Mouse (Mus musculus) intestine, embryonic 14.5 days (tissue): ENCODE data around the gene Kif1bp. TPM values are rescaled to one million over a fixed set of nuclear protein-coding genes. Genes with fewer than 3 reads are reported as not detected.
"Not testable (repeated sequence)": the region's sequence is repeated elsewhere in the genome, so short reads cannot be mapped to it uniquely, and the experiment has no call there.

Experiments
- ATAC-seq: fragments of 200-750 bp; cut with Nextera tagmentation; replicated peaks from 2 replicates; pipeline ENCODE4 v1.8.0; 2017; ENCODE audit warnings: low read depth, moderate number of reproducible peaks, moderate TSS enrichment, moderate library complexity; ENCODE audit not compliant: low FRiP score, low TSS enrichment
- DNase-seq: peaks from one replicate; pipeline ENCODE4 v3.0.0-alpha.2; 2018; ENCODE audit warnings: low spot score
- H3K27ac ChIP-seq: fragments of 300-500 bp; sonication (generic); 2 replicates; pipeline ENCODE4 v1.5.1; 2014; ENCODE audit warnings: low read depth, mild to moderate bottlenecking, control low read depth
- H3K27me3 ChIP-seq: fragments of 300-500 bp; sonication (generic); replicated peaks from 2 replicates; pipeline ENCODE4 v1.6.1; 2014; ENCODE audit warnings: low read length, control low read depth; ENCODE audit not compliant: control insufficient read depth, insufficient read depth
- H3K36me3 ChIP-seq: fragments of 300-500 bp; sonication (generic); 2 replicates; pipeline ENCODE4 v1.6.1; 2014; ENCODE audit warnings: low read length, control low read depth; ENCODE audit not compliant: control insufficient read depth, insufficient read depth
- H3K4me1 ChIP-seq: fragments of 300-500 bp; sonication (generic); replicated peaks from 2 replicates; pipeline ENCODE4 v1.6.1; 2014; ENCODE audit warnings: low read length, control low read depth, mixed read lengths; ENCODE audit not compliant: control insufficient read depth, insufficient read depth
- H3K4me2 ChIP-seq: fragments of 300-500 bp; sonication (generic); 2 replicates; pipeline ENCODE4 v1.6.1; 2014; ENCODE audit warnings: low read length
- H3K4me3 ChIP-seq: fragments of 300-500 bp; sonication (generic); 2 replicates; pipeline ENCODE4 v1.5.1; 2014; ENCODE audit warnings: low read depth, low read length, control low read depth, mixed read lengths
- H3K9ac ChIP-seq: fragments of 300-500 bp; sonication (generic); 2 replicates; pipeline ENCODE4 v1.6.1; 2014; ENCODE audit warnings: mild to moderate bottlenecking, low read length
- H3K9me3 ChIP-seq: fragments of 300-500 bp; sonication (generic); 2 replicates; pipeline ENCODE4 v1.6.1; 2016; ENCODE audit warnings: low read length, control low read depth; ENCODE audit not compliant: control insufficient read depth
- WGBS: fragments of 180-500 bp; shearing (Covaris S2); extraction: QIAGEN DNeasy Blood & Tissue Kit; methylation state at CpG from one replicate; pipeline ENCODE4 v1.1.7; 2014; 5-methylcytosine and 5-hydroxymethylcytosine counted together
- polyA plus RNA-seq: library from polyadenylated mRNA; unstranded; fragments of >200 nt; fragmentation: Nextera tagmentation; extraction: Ambion mirVana; gene quantifications from 2 replicates; pipeline ENCODE4 v1.2.1, GENCODE M21; 2014

The Kif1bp gene
- polyA plus RNA-seq, 1 experiment from 2014 or later = 37.2 TPM

DNA sequence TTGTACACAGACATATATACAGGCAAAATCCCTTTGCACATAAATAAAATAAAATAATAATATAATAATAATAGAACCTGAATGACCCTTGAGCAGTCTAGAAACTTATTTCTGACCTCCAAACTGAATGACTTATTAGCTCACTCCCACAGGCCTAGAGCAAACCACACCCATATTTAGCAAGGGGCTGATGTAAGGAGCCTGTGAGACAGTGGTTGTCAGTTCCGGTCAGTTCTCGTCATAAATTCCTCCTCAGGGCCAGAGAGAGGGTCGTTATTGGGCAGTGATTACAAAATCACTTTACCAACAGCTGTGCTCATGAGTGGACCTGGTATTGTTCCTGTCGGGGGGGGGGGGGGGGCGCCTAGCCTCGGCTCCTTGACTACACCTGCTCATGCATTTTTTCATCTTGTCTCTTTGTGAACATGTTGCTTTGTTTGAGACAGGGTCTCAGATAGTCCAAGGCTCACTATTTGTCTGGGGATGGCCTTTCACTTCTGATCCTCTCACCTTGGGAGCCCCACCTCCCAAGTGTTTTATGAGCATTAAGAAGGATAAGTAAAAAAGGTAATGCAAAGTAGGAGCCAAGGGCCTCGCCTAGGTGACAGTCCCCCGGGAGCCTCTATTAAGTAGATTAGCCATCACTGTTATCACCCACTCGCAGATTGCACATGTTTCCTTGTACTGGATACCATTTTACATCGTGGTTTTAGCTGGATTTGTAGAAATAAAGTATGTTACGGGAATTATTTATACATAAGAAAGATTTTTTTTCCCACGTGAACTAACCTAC, 74.2 kb downstream of the Kif1bp start:
- no peak overlapping the region for H3K27ac ChIP-seq
- H3K4me1 ChIP-seq = peaks cover 7% of the 10 kb centered on the region; the same call in 1 of the 2 replicates
- ATAC-seq (no peak), DNase-seq (no peak)
- no peak overlapping the region for H3K9ac ChIP-seq
- H3K9me3 ChIP-seq = no peaks in the 10 kb centered on the region
- H3K27me3 ChIP-seq = peaks cover 4% of the 10 kb centered on the region; the same call in 1 of the 2 replicates
- H3K36me3 ChIP-seq = no peaks in the 10 kb centered on the region
- H3K4me2 ChIP-seq = no peak overlapping the region
- no peak overlapping the region for H3K4me3 ChIP-seq
- WGBS = 55% methylated on average over 12 of the region's 12 CpGs

DNA sequence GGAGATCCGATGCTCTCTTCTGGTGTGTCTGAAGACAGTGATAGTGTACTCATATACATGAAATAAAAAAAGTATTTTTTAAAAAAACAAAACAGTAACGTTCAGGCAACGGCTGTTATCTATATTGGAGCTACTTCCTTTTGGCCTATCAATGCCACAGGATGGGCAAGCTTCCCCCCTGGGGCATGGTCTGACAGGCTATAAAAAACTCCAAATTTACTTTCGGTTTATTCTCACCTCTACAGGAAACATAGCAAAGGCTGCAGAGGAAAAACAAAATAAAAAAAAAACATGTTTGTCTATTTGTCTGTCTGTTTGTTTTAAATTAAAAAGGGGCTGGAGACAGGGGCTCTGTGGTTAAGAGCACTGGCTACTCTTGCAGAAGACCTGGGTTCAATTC, 74.9 kb downstream of the Kif1bp start:
- 69% methylated on average over 4 of the region's 4 CpGs for WGBS
- Histone ChIP-seq H3K27ac (no peak overlapping the region), H3K27me3 (peaks cover 2% of the 10 kb centered on the region; the same call in 1 of the 2 replicates), H3K4me2 (no peak overlapping the region), H3K36me3 (no peaks in the 10 kb centered on the region), H3K4me3 (no peak overlapping the region), H3K4me1 (peaks cover 5% of the 10 kb centered on the region; the same call in 1 of the 2 replicates), H3K9me3 (no peaks in the 10 kb centered on the region), H3K9ac (no peak overlapping the region)
- DNase-seq (no peak), ATAC-seq (no peak)

DNA sequence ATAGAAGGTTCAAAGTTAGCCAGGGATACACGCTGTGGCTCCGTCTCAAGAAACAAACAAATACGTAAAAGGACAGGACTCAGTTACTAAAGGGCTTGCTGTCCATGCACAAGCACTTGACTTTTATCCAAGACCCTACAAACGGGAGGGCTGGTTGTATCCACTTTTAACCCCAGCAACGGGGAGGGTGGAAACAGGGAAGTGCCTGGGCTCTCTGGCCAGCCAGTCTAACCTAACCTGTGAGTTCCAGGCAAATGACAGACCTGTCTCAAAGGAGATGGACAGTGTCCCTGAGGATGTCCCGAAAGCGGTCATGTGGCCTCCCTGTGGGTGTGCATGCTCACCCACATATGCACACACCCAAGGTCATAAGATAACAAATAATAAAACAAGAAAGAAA, 76.3 kb downstream of the Kif1bp start:
- Histone ChIP-seq H3K4me1 (no peaks in the 10 kb centered on the region), H3K4me2 (no peak overlapping the region), H3K9ac (no peak overlapping the region), H3K27me3 (no peaks in the 10 kb centered on the region), H3K36me3 (no peaks in the 10 kb centered on the region), H3K4me3 (no peak overlapping the region), H3K9me3 (no peaks in the 10 kb centered on the region), H3K27ac (no peak overlapping the region)
- no peak for DNase-seq
- WGBS = 78% methylated on average over 7 of the region's 7 CpGs
- ATAC-seq = no peak

DNA sequence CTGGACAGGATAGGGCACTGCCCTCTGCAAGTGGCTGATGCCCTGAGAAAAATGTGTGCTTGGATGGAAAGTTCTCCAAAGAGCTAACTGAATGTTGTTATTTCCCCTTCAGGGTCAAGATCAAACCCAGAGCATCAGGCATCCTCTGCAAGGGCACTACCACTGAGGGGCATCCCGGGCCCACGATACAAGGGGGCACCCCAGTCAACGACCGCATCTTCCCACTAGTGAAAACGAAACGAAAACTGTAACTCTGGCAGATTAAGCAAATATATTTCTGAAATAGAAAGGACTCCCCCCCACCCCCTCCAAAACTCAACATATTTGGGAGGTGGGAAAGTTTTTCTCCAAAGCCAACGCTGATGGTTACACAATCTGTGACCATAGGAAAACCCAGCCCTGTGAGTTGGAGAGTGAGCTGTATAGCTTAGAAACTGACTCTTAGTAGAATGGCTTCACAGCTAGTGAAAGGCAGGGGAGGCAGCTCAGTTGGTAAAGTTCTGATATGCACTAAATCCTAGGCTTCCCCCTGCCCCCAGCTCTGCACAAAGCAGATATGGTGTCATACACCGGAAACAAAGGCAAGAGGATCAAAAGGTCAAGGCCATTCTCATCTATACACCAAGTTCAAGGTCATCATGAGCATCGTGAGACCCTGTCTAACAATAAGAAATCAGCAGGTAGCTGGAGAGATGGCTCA, 77.2 kb downstream of the Kif1bp start:
- Histone ChIP-seq H3K27ac (no peak overlapping the region), H3K27me3 (no peaks in the 10 kb centered on the region), H3K4me3 (no peak overlapping the region), H3K9me3 (no peaks in the 10 kb centered on the region), H3K4me1 (no peaks in the 10 kb centered on the region), H3K4me2 (no peak overlapping the region), H3K36me3 (no peaks in the 10 kb centered on the region), H3K9ac (no peak overlapping the region)
- DNase-seq = no peak
- ATAC-seq = no peak
- 88% methylated on average over 9 of the region's 9 CpGs for WGBS

DNA sequence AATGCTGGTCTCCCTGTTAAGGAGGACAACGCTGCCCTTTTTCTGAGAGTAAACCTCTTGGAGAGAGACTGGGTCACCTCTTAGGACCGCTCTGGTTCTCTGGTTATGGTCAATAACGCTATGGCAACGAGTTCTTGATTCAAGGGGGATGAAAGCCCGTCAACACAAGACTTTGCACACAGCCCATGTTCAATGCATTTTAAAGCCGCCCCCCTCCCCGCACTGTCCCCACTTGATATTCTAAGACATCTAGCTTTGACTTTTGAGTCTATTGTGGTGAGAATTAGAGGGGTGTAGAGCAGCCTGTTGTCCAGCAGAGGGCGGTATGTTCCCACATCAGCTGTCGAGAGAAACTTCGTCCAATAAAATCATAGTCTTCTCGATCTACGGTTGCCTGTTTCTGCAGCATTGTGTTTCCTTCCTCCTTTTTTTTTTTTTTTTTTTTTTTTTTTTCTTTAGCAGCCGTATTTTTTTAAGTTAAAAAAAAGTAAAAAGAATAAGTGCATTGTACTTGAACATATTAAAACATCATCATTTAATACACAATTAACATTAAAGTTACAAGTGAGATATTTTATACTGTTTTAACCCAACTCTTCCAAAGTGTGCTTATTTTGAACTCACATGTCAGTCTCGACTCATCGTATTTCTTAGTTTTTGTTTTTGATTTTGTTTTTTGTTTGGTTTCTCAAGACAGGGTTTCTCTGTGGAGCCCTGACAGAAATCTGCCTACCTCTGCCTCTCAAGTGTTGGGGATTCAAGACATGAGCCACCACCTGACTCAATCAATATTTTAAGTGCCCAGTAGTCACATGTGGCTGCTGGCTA, 78.0 kb downstream of the Kif1bp start:
- H3K27me3 ChIP-seq = no peaks in the 10 kb centered on the region
- no peak overlapping the region for H3K4me3 ChIP-seq
- H3K4me2 ChIP-seq = no peak overlapping the region
- H3K4me1 ChIP-seq = no peaks in the 10 kb centered on the region
- no peaks in the 10 kb centered on the region for H3K9me3 ChIP-seq
- no peak overlapping the region for H3K9ac ChIP-seq
- DNase-seq (peak; percentile 72), ATAC-seq (no peak; the same call in 1 of the 2 replicates)
- H3K27ac ChIP-seq = no peak overlapping the region
- 25% methylated on average over 15 of the region's 15 CpGs for WGBS
- no peaks in the 10 kb centered on the region for H3K36me3 ChIP-seq

DNA sequence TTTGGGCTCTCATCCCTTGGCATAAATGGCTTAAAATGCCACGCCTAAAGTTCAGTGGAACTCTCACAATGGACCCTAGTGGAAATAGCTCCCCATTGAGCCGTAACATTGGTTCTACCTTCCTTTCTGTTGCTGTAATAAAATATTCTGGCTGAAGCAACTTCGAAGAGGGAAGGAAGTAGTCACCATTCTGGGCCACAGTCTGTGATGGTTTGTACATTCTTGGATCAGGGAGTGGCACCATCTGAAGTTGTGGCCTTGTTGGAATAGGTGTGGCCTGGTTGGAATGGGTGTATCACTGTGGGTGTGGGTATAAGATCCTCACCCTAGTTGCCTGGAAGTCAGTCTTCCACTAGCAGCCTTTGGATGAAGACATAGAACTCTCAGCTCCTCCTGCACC, 86.6 kb downstream of the Kif1bp start:
- H3K27me3 ChIP-seq, DNase-seq, H3K9ac ChIP-seq, ATAC-seq, H3K4me2 ChIP-seq, H3K27ac ChIP-seq, H3K4me3 ChIP-seq, H3K4me1 ChIP-seq, H3K36me3 ChIP-seq, H3K9me3 ChIP-seq: not testable (repeated sequence)
- whole genome bisulfite sequencing = 85% methylated on average over 3 of the region's 3 CpGs

Other genes starting within 250 kb of the Kif1bp start
- 20.3 and 24.1 TPM in 2 replicates for gene Hk1, start 198.5 kb downstream of the Kif1bp start, polyA plus RNA-seq
- 4.5 and 5.8 TPM in 2 replicates for gene Hkdc1, start 156.0 kb downstream of the Kif1bp start, polyA plus RNA-seq
- 0.37 and 0.59 TPM in 2 replicates for gene 4930507D05Rik, start 129.0 kb downstream of the Kif1bp start, polyA plus RNA-seq
- gene Supv3l1, start 128.7 kb downstream of the Kif1bp start, polyA plus RNA-seq = 31.2 and 34.0 TPM in 2 replicates
- 81.2 and 93.0 TPM in 2 replicates for gene Vps26a, start 91.7 kb downstream of the Kif1bp start, polyA plus RNA-seq
- 9.8 and 11.8 TPM in 2 replicates for gene Srgn, start 51.0 kb downstream of the Kif1bp start, polyA plus RNA-seq
- 36.7 and 37.1 TPM in 2 replicates for gene Ddx21, start 23.8 kb upstream of the Kif1bp start, polyA plus RNA-seq
- gene Ddx50, start 72.8 kb upstream of the Kif1bp start, polyA plus RNA-seq = 123 and 129 TPM in 2 replicates
- gene Stox1, start 147.7 kb upstream of the Kif1bp start, polyA plus RNA-seq = 0.95 and 1.4 TPM in 2 replicates
- gene Ccar1, start 213.8 kb upstream of the Kif1bp start, polyA plus RNA-seq = 122 and 136 TPM in 2 replicates